Mouse (Mus musculus) bone marrow, adult 2 months (tissue): ENCODE measurements around the gene Nop2.

Experiments used
- CTCF ChIP-seq: fragments of 200-500 bp; IDR thresholded peaks from 2 replicates; pipeline ENCODE4 v1.5.1; 2011; ENCODE audit warnings: low read length, control low read depth; ENCODE audit not compliant: control insufficient read depth, insufficient read depth
- POLR2A ChIP-seq: fragments of 200-500 bp; IDR thresholded peaks from 2 replicates; pipeline ENCODE4 v1.6.1; 2011; ENCODE audit warnings: low read depth, mild to moderate bottlenecking, control low read depth, low read length, borderline replicate concordance; ENCODE audit not compliant: control insufficient read depth

DNA sequence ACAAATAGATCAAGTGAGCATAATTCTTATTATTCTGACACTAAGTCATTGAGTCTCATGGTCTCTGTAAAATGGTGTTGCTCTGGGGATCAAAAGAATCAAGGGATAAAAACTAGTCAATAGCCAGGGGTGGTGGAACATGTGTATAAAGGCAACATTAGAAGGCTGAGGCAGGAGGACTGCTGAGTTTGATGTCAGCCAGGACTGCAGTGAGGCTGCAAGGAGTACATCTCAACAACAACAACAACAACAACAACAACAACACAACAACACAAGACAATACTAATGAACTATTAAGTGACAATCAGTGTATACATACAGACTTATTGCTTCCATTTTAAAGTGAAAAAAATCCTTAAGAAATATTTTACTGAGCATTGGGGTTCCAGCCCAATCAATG, 59.1 kb downstream of the Nop2 start:
- TF ChIP-seq CTCF (no peak), POLR2A (no peak)
